Mouse (Mus musculus) gastrocnemius, postnatal 10 days (tissue): Measurements from ENCODE around the gene Bcl2l11. TPM values are rescaled to one million over a fixed set of nuclear protein-coding genes. Genes with fewer than 3 reads are reported as not detected.
"Not testable (repeated sequence)": the region's sequence is repeated elsewhere in the genome, so short reads cannot be mapped to it uniquely, and the experiment has no call there.

Source experiments
- DNase-seq: peaks from one replicate; pipeline ENCODE4 v3.0.0; 2021; ENCODE audit warnings: mixed read lengths
- long read RNA-seq, 2 experiments: library from polyadenylated mRNA; stranded (forward); transcript quantifications; one replicate each; pipeline ENCODE4 v2.0.0; 2021
- total RNA-seq, 2 experiments: library from RNA; stranded (reverse); gene quantifications; 2 replicates each; pipeline ENCODE4 v1.2.3; 2021

The Bcl2l11 gene
- 10 to 100 TPM; 11.5 to 16.7 TPM for total RNA-seq
- long read RNA-seq, experiment 1, partial matches to known transcripts = 0 of 4 reads
- long read RNA-seq, experiment 1, other reads (novel, unspliced or antisense) = 4 of 4 reads
- long read RNA-seq, experiment 2, partial matches to known transcripts = 0 of 5 reads
- long read RNA-seq, experiment 2, other reads (novel, unspliced or antisense) = 5 of 5 reads

- DNase-seq = peak; percentile 98
Measured at GRCm38 (mm10) chr2:128125635-128126470, at the start of gene Bcl2l11. TSS of gene Bcl2l11 (plus strand) at chr2:128126038.

GRCm38 (mm10) chr2:128076936-128077335, 48.9 kb upstream of the Bcl2l11 start:
- no peak for DNase-seq

- DNase-seq = no peak
Measured at GRCm38 (mm10) chr2:128078859-128079258, 47.0 kb upstream of the Bcl2l11 start.

GRCm38 (mm10) chr2:128079316-128079715, 46.5 kb upstream of the Bcl2l11 start:
- no peak for DNase-seq

DNA sequence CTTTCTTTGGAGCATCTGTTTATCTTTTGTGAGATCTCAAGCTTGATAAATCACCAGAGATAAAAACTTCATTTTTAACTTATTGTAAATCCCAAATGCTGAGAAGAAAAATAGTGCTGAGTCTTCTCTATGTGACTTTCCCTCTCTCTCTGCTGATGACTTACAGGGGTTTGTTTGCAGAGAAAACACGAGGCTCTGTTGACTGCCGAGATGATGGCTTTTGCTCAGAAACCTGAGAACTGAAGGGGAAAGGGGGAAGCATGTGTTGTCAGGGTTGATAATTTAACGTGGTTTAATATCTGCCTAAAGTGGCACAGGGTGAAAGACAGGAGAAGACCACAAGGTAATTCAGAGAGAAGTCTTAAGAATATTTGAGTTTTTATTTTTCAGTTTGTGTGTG, 42.0 kb upstream of the Bcl2l11 start:
- DNase-seq = no peak

DNA sequence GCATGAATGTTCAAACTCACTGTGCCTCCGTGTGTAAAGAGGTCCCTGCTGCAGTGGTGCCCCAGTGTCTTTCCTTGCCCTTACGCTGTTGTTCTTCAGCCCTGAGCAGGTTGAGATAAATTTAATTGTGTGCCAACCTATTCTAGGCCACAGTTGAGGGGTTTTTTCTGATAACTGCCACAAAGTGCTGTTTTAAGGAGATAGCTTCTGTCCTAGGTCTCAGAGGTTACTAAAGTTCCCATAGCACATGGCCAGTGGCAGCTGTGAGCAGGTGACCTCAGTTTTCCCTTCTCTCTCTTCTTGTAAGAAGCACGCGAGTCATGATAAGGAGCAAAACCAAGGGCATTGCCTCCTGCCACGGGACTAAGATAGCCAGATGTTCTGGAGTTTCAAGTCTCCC, 41.2 kb upstream of the Bcl2l11 start:
- no peak for DNase-seq

DNA sequence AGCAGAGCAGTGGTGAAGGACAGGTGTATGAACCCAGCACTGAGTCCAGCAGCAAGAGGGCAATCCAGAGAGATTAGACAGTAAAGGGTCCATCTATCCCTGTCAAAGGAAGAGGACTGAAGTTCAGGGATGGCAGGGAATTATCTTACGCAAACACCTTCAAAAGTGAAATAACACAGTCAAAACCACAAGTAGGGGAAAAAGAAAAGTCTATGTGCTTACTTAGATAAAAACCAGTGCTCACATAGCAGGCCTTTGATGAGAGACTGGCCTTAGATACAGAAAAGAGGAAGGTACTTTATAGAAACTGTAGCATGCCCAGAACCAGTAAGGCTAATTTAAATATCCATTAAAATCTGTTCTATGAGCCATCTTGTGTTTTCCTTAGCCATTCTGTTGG, 40.4 kb upstream of the Bcl2l11 start:
- DNase-seq = no peak

DNA sequence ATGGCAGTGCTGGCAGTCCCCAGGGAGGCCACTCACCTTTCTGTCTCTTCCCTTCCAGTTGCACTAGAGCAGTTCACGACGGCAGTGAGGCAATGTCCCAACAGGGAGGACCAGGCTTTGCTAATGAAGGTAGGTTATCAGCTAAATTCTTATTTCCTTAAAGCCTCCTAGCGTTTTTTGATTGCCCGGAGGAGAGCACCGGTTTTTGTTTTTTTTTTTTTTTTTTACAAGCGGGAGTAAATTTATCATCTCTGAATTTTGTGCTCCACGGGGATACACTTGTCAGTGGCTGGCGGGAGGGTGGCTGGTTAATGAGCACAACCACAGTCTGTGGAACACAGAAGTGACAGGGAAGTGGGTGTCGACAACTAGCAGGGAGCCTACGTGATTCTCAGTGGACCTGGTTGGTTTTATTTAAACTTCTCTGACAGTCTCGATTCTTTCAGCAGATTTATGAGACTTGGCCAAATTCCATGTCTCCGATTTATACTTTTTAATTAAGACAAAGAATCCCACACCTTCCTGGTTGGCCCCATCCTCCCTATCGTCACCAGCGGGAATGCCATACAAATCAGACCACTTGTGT, 39.4 kb upstream of the Bcl2l11 start:
- DNase-seq = no peak

DNA sequence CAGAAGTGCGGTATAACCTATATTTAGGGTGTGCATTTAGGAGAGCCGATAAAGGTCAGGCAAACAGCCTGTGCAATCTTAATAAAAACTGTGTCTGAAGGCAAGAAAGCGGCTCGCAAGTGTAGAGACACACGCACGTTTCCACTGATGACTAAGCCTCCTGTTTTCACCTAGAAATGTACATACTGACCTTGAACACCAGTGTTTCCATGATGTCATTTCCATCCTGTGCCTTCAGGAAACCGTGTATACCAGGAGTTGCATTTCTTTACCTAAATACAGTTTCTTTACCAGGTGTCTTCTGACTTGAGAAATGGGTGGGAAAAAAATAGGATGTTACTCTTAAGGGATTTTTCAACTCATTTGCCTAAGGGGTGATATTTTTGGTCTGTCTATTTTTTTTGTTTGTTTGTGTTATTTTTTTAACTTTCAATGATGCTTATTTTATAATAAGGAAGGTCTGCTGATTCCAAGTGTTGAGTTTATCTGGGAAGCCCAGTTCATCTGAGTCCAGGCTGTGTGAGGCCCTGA, 38.8 kb upstream of the Bcl2l11 start:
- no peak for DNase-seq

GRCm38 (mm10) chr2:128087798-128088545, 37.9 kb upstream of the Bcl2l11 start:
- DNase-seq = no peak

DNA sequence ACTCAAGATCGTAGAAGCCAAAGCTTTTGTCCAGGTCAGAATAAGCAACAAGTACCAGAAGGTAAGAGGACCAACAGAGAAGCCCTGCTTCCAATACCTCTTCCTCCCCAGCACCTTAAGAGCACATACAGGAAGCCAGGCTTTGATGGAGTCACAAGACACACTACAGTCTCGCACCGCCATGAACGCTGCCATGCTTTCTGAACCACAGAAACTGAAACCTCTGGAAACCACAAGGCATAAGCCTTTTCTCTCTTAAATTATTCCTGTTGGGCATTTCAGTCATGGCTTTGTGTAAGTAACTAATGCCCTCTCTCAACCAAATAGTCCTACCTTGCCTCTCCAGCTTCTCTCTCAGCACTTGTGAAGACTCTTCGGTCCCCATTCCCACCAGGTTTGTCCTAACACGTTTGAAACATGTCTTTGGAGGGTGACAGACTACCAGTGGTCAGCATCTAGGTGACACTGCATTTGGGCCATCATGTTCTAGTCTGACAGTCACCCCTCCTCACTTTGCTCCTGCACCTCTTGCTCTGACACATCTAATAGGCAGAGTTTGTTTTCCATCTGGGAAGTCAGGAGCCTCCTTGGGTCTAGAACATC, 35.5 kb upstream of the Bcl2l11 start:
- DNase-seq = no peak

DNA sequence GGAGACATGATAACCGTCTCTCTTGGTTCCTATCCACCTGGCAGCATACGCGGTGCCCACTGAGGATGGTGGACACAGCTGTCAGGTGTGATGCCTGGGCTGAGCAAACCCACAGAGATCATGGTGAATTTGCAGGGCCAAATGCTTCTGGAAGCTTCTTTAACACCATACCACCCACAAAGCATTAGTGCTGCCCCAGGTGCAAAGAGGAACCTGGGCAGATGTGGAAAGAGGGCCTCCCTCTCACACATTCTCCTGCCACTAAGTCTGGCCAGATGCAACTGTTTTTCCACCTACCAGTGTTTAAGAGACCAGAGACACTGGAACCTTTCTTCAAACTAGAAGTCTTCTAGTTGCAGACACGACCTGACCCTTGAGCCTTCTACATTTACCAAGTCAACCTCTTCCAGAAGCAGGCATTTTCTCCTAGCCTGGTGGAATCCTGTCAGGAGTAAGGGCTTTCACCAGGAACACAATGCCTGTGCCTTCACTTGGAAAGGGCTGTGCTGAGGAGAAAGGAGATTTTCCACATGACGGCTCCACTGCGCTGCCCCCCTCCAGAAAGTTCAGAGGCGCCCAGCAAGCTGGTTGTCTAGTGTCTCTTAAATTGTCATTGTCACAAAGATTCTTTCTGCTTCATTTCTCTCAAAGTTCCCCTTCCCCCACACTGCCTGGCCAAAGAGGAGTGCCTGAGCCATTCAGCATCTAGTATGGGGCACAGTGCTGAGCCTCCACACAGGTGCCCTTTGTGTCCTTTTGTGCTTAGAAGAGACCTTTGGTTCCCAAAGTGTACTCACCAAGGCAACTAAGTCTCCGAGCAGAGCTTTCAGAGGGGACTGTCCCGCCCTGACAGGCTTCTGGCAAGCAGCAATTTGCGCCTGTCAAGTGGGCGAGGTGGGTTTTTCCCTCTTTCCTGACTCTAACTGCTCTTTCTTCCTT, 34.1 kb upstream of the Bcl2l11 start:
- no peak for DNase-seq

DNA sequence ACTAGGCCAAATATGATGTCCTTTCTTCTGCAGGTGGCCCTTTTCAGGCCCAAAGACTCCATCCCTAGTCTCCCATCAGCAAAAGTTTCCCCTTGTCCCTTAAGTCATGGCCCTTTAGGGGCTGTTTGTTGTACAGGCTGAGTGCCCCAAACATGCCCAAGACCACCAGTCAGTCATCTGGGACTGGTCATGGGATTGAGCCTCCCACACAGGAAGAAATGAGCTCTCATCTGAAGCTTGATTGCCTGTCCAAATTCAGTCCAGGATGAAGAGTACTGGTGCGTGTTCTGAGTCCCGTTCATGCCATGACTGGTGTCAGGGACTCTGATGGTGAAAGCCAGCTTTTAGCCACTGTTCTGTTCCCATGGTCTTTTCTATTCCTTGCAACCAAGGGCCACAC, 33.4 kb upstream of the Bcl2l11 start:
- DNase-seq = no peak

DNA sequence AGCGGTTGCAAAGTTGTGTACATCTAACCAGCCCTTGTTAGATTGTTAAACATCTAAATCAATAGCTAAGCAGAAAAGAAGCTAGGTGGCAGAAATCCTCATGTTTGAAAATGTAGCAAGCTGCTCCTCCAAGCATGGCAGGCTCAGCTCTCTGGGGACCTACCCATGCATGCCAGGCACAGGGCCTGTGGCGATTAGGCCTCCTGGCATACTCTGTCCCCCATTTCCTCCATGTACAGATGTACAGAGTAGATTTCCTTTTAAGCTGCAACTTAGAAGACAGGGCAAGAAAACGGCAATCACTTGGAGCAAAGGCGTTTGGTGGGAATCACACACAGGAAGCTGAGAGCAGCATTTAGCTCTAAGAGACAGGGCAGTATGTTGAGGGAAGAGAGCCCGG, 31.6 kb upstream of the Bcl2l11 start:
- DNase-seq = no peak

DNA sequence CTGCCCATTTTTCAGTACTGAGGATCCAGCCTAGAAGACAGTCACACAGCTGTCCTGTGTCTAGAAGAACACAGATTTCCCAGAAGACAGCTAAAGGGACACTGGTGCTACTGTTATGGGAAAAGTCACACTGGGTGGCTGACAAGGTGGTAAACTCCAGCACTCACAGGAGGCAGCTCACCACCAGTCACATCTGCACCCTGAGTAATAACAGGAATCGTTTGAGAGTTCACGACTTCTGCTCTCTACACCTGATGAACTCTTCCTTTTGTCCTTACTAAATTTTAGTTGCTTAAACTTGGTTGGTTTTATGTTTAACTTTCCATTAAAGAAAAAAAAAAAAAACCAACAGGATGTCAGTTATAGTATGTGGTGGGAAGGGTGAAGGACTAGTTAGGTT, 31.2 kb upstream of the Bcl2l11 start:
- DNase-seq = no peak

- no peak for DNase-seq
Measured at GRCm38 (mm10) chr2:128095270-128095669, 30.6 kb upstream of the Bcl2l11 start.

DNA sequence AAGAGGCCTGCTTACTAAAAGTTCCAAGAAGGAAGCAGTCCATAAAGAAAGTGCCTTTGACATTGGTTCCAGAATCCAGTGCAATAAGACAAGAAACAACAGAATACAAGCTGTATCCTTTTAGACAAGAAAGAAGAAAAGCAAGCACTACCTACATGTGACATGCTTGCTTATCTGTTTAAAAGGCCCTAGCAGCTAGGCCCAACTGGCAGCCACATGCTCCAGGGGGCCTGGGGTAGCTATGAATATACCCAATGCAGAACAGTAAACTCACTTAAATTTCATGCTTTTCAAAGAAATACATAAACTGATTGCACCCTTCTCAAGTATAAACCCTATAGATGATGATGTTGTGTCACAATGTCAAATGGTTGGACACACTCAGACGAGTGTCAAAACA, 29.8 kb upstream of the Bcl2l11 start:
- no peak for DNase-seq

DNA sequence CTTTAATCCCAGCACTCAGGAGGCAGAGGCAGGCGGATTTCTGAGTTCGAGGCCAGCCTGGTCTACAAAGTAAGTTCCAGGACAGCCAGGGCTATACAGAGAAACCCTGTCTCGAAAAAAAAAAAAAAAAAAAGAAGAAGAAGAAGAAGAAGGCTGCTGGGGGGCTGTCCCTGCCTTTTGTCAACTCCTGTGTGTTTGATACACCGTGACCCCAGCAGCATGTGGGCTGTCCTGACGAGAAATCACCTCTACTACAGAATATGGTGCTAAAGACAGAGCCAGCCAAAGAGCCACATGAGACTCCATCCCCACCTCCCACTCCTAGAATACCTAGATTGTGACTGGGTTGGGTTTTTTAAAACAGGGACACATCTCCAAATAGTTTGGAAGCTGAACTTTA, 27.7 kb upstream of the Bcl2l11 start:
- DNase-seq = not testable (repeated sequence)

- DNase-seq = no peak
Measured at GRCm38 (mm10) chr2:128102086-128102485, 23.8 kb upstream of the Bcl2l11 start.

- DNase-seq = no peak
Measured at GRCm38 (mm10) chr2:128104815-128105214, 21.0 kb upstream of the Bcl2l11 start.

DNA sequence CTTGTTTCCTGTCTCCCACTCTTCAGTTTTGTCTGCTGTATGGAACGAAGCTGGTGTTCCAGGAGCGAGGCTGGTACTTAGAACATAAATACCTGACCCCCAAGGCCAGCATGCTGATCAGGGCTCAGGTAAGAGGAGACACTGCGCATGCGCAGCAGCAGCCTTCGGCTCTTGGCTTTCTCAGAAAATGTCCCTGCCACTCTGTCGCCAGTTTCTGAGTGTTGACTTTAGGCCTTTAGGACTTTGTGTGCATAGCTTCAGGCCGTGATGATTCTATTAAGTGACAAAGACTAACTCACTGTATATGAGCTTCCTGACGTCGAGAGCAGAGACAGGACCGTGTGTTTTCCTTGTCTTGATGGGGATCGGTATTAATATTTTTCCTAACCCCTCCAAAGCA, 20.2 kb upstream of the Bcl2l11 start:
- DNase-seq = no peak
